Mouse (Mus musculus): ENCODE data around the gene Tmem117. TPM values are rescaled to one million over a fixed set of nuclear protein-coding genes. Genes with fewer than 3 reads are reported as not detected.

Gene Tmem117
- polyA plus RNA-seq, 1 experiment = 1.2 TPM

- no peak for DNase-seq (ENCODE audit: low read depth)
Measured at GRCm38 (mm10) chr15:94648430-94648829, 19.4 kb downstream of the Tmem117 start.

- DNase-seq (ENCODE audit: low read depth) = no peak
Measured at GRCm38 (mm10) chr15:94649071-94649765, 20.2 kb downstream of the Tmem117 start.

GRCm38 (mm10) chr15:94649766-94650120 lies 20.7 kb downstream of the Tmem117 start:
- no peak for DNase-seq (ENCODE audit: low read depth)

DNA sequence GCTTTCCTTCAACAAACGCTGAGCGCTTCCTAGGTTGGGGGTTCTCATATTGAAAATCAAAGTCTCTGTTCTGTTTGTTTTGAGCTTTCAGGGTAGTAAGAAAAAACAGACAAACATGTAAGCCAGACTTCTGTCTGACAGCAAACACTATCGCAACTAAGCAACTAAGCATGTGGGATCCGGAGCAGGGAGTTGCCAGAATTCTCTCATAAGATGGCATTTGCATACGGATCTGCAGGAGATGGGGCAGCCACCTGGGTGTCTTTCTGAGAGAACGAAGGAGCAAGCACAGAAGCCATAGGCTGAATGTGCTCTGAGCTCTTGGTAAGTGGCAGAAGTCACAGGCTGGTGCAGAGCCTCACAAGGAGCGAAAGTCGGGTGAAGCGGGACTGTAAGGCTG lies 22.3 kb downstream of the Tmem117 start:
- DNase-seq (ENCODE audit: low read depth) = no peak

DNA sequence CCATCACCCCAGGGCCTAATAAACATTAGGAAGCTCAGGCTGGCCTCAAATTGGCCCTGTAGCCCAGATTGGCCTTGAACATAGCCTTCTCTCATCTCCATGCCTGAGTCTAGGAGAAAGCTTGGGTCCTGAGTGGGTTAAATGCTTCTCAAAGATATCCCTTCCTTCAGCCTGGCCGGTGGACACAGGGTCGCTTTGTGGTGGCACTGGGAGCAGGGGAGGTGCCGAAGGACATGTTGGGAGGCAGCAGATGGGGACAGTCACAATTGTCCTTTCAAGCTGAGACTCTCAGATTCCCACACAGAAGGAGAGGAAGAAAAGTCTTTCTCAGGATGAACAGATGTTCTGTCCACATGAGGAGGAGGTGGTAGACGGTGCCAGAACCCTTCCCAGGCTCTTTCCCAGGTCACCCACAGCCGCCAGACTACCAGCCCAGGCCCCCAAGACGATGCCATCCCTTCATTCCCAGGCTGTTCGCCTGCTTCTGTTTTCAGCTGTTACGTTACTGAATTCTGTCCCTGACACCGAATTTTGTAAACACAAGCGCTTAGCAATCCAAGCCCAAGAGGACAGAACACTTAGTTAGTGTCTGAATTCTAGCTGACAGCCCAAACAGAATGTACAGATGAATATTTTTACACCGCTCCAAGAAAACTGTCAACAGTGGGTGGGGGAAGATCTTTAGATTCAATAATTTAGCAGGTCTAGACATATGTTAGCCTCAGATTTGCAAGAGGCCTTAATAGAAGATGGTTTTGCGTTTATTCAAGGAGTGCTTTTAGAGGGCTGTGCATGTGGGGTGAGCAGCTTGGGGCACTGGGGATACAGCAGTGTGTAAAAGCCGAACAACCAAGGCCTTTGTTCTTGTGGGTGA lies 23.2 kb downstream of the Tmem117 start:
- no peak for DNase-seq (ENCODE audit: low read depth)

DNA sequence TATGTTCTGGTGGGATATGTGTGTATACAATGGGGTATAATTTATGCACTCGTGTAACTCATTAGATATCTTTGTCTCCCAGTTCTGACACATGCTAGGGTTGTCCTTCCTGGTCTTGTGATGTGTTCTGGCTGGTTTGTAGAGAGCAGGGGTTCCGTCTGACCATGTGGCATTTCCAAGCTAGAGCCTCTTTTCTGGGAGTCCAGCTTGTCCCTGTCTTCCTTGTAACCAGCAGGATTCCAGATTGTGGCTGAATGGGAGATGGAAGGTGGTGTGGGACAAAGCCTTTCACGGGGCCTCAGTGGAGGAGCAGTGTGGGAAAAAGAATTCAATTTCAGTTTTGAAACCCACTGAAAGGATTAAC lies 23.8 kb downstream of the Tmem117 start:
- DNase-seq (ENCODE audit: low read depth) = no peak

GRCm38 (mm10) chr15:94655811-94656323 lies 26.8 kb downstream of the Tmem117 start:
- no peak for DNase-seq (ENCODE audit: low read depth)

- DNase-seq (ENCODE audit: low read depth) = no peak
Measured at GRCm38 (mm10) chr15:94657882-94658281, 28.9 kb downstream of the Tmem117 start.

DNA sequence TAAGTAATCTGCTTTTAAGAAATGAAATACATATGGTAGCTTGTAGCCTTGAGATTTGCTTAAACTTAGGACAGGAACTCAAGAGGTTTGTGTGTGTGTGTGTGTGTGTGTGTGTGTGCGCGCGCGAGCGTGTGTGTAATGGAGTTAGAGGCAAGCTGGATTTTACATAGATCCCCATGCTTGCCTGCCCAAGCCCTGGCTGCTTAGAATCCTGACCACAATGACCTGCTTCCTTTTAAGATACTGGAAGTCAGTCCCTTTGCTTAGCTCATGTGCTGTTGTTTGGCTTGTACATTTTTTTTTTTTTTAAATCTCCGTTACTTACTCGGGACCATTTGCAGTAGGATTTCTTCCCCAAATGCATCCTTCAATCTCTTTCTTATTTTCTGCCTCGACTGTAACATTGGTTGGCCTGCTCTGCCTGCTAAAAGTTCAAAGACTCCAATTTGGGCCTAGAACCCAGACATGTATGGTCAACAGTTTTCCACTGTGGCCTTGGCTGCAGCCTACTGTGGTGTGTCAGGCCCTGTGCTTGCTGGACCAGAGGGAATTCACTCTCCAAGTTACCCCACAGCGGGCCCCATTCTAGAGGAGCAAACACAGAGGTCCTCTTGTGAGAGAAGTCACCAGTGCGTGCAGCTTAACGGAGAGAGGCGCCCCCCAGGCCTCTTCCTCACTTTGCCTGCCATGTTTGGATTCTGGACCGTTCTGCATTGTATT lies 29.5 kb downstream of the Tmem117 start:
- DNase-seq (ENCODE audit: low read depth) = no peak

GRCm38 (mm10) chr15:94659112-94659437 lies 30.0 kb downstream of the Tmem117 start:
- DNase-seq (ENCODE audit: low read depth) = no peak

DNA sequence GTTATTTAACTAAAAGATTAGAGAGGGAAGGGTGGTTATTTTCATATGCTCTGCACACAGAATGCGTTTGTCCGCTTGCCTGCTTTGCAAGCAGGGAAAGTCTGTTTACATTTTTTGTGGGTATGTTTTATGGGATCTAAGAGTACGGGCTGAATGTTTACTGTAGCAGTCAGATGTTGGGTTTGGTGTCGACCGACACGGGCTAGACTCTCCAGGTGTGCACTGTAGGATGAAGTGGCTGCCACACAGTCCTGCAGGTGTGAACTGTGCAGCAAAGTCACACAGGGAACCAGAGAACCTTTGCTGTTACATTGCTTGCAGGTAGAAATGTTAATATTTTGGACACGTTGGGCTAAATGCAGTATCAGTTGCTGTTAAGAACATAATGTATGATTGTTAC lies 31.9 kb downstream of the Tmem117 start:
- no peak for DNase-seq (ENCODE audit: low read depth)

DNA sequence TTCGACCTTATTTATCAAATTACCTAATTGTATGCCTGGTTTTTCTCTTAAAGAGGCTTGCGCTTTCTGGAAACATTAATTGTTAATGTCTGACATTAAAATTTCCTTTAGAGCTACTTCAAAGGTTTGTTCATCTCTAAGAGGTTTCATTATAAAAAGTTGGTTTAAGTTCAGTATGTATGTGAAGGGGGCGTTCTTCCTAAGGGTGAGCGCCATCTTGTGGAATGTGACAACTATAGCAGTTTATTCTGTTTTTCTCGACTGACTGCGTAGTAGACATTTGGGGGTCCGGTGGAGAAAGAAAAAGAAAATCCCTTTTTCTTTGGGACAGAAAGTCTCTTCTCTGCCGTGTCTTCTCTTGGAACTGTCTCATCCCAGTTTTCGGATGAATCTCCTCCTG lies 32.4 kb downstream of the Tmem117 start:
- no peak for DNase-seq (ENCODE audit: low read depth)

DNA sequence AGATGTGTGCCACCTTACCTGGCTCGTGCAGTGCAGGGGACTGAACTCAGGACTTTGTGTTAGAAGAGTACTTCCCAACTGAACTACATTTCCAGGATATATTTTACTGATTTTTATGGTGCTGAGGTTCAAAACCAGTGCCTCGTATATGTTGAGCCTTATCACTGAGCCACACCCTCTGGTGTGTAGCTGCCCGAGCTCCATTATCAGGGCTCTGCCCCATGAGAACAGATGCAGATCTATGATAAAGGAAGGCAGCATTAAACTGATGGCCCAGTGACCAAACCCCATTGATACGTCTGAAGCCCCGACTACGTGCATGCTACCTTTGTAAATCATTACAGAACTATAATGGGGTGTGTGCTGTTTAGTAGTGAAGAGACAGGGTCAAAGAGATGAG lies 35.6 kb downstream of the Tmem117 start:
- DNase-seq (ENCODE audit: low read depth) = no peak

DNA sequence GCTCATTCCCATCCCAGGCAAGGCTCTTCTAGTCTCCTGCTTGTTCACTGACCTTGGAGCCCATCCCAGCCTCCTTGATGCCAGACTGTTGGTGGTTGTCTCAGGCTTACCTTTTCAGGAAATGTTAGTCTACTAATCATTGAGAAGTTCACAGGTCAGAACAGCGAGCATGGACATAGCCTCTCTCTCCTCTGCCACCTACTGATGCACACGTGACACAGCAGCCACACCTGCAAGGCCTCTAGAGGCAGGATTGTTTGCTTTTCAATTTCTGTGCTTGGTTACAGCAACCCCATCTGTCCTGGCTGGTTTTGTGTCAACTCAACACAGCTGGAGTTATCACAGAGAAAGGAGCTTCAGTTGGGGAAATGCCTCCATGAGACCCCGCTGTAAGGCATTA lies 52.1 kb downstream of the Tmem117 start:
- no peak for DNase-seq (ENCODE audit: low read depth)

GRCm38 (mm10) chr15:94684269-94684668 lies 55.2 kb downstream of the Tmem117 start:
- no peak for DNase-seq (ENCODE audit: low read depth)

DNA sequence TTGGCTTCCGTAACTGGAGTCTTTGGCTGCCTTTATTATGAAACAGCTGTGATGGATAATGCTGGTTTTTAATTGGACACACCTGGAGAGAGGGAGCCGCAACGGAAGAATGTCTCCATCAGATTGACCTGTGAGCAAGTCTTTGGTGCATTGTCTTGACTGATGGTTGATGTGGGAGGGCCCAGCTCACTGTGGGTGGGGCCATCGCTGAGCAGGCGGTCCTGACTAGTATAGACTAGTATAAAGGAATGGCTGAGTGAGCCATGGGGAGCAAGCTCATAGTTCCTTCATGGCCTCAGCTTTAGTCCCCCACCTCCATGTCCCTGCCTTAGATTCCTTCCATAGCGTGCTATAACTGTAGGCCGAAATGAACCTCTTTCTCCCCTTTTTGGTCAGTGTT lies 58.1 kb downstream of the Tmem117 start:
- DNase-seq (ENCODE audit: low read depth) = no peak

DNA sequence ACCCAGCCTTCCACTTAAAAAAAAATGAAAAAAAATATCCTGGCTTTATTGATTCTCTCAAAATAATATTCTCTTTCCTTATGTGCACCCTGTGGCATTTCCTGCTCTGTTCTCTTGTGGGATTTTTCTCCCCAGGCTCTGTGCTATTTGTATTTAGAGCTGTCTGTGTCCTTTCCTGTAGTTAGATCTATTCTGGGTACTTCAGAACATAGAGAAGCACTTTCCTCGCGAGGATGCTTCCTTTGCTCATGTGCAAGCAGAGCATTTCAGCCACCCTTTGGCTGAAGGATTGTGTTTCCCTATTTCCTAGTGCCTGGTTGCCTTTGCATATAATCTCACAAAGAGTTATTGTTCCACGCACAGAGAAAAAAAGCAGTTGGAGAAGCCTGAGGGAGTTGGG lies 58.6 kb downstream of the Tmem117 start:
- DNase-seq (ENCODE audit: low read depth) = no peak

DNA sequence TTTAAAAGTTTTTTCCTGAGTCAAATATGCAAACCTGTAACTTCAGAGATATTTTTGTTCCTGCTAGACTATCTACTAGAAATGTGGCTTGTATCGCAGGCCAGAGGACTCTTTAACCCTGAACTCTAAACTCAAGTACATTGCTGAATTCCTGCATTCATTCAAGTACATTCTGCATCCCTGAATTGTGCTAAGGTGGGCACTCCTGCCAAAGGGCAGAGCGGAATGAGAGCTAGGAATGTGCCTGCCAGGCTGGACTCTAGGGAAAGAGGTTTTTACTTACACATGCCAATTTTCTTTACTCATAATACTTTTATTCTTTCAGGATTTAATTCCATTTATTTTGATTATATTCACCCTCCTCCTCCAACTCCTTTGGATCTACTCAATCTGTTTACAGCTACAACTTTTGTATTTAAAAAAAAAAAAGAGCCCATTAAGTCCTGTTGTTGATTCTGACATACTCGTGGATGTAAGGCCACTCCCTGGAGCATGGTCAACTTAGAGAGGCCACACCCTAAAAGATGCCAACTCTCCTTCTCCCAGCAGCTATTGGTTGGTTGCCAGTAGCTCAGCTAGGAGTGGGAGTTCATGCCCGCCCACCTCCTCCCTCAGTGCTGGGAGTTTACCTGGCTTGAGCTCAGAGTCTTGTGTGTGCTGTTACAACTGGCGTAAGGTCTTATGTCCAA lies 60.3 kb downstream of the Tmem117 start:
- no peak for DNase-seq (ENCODE audit: low read depth)

DNA sequence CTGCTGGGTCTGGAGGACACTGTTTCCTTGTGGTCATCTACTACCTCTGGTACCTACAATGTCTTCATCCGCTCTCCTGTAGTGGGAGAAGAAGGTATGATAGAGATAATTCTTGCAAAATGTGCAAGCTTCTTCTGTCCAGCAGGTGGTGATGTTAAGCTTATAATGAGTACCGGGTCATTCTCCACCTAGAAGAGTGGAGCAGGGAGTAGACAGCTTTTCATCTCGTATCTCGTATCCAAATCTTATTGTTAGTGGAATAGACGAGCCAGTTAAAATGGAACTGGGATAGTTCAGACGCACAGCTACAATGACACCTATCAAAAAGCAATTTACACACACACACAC lies 60.8 kb downstream of the Tmem117 start:
- no peak for DNase-seq (ENCODE audit: low read depth)

GRCm38 (mm10) chr15:94722759-94723158 lies 93.7 kb downstream of the Tmem117 start:
- DNase-seq (ENCODE audit: low read depth) = no peak

DNA sequence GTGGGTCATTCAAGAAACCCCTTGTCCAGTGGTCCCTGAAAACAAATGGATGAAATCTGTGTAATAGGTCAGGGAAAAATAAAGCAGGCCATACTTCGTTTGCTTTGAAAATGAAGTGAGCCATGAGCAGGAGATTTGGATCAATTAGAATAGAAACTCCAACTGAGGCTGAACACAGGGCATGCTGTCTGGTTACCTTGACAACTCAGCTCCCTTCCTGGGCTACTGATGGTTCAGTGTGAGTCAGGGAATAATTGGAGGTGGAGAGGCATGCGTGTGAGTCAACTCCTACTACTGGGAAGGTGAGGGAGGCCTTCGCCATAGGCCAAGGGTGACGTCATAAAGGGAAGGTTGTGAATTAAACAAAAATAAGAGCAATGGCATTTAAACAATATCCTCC lies 103.1 kb downstream of the Tmem117 start:
- no peak for DNase-seq (ENCODE audit: low read depth)

- no peak for DNase-seq (ENCODE audit: low read depth)
Measured at GRCm38 (mm10) chr15:94769227-94769626, 140.2 kb downstream of the Tmem117 start.
